Mouse (Mus musculus) adrenal gland, postnatal 14 days (tissue): ENCODE measurements at regions not wholly inside any gene's neighbourhood (a gene's known extent, or its start where the extent isn't known, plus 50 kb on each side); places are given as distances from the start of the nearest gene placed in this dataset.

Experiments
- DNase-seq: peaks from one replicate; pipeline ENCODE4 v3.0.0; 2021; ENCODE audit warnings: mixed read lengths

DNA sequence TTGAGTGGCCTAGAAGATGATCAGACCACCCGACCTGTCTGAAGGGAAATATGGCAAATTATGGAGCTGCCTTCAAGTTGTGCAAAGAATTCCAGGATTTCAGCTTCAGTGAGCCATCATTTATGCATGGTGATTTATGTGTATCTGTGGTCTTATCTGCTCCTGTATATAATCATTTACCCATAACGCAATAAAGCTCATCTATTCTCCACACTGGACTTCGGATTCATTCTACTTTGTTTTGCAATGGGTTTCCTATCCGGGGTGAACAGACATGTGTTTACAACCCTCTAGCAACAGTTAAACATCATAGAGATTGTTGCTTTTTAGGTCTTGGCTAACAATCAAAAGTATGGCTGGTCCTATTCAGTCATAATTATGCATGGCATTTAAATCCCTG lies 145.1 kb downstream of the Pcdh10 start:
- no peak for DNase-seq

DNA sequence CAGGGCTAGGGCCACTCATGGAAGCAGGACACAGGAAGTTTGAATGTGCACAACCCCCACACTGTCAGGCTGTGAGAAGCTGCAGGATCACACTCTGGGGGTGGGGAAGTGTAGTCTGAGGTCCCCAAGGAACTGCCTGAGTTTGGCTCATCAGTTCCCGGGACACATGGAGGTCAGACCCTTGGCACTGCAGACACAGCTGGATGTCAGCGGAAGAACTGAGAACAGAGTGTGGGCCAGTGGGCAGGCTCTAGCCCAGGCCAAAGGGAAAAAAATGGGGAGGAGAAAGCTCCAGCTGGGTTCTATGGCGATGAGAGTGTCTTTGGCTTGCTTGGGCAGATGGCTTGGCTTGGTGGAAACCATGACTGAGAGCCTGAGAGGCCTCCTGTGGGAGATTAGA lies 168.9 kb downstream of the Pcdh10 start:
- no peak for DNase-seq

DNA sequence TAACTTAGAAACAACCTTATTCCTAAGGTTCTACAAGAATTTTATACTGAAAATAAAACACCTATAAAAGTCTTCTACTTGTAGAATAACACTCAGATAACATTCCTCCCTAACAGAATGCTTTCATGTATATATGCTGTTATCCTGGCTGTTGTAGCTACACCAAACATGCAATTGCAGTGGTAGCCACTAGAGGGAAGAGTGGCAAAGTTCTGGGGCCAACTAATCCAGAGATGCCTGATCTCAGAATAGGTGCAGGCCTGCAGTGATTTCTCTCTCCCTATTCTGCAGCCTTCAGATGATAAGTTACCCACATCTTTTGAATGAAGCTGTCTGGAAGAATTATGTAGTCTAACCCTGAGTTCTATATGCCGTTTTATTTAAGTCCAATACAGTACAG lies 177.5 kb downstream of the Pcdh10 start:
- DNase-seq, result peak; percentile 41

DNA sequence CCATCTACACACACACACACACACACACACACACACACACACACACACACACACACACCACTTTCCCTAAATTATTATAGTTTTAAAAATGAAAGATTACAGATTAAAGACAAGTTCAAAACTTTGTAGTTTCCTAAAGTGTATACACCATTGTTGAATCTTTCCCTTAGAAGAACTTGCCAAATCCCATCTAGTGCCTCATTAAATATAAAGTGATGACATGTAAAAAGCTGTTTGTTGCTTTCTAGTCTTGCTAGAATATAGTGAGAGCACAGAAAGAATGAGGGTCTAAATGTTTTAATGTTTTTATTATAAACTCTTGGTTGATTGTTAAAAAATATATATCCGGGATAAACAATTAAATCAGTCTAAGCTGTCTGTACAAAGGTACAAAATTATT lies 194.8 kb downstream of the Pcdh10 start:
- no peak for DNase-seq

DNA sequence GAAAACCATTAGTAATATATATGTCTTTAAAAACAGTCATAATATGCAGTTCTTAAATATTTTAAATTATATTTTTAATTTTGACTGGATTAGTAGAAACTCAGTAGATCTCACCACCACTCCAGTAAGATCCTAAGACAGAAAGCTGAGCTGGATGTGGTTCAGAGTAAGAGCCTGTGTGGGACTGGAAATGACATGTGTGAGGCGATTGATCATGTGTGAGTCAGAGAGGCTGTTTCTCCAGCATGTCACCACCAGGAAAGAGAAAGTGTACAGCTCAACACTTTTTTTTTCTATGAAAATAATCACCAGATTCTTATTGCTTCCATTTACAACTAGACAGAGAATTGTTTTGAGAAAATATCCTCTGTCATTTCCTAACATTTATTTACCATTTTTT lies 198.8 kb downstream of the Pcdh10 start:
- DNase-seq, result no peak

DNA sequence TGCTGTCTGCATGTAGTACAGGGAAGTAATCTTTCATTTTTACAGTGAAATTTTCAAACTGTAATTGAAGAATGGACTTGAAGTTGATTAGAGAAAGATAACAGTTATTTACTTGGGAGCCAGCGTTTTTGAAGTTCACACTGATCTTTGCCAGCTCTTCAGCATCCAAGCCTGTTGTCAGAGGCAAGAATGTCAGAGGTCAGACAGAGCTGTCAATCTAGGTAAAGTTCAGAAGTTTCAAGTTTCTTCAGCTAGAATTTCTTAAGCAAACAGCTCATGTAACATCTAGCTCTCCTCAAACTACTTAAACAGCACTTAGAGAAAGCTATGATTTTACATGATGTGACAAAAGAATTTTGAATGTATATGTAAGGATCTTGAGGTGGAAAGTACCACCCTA lies 215.4 kb downstream of the Pcdh10 start:
- no peak for DNase-seq

DNA sequence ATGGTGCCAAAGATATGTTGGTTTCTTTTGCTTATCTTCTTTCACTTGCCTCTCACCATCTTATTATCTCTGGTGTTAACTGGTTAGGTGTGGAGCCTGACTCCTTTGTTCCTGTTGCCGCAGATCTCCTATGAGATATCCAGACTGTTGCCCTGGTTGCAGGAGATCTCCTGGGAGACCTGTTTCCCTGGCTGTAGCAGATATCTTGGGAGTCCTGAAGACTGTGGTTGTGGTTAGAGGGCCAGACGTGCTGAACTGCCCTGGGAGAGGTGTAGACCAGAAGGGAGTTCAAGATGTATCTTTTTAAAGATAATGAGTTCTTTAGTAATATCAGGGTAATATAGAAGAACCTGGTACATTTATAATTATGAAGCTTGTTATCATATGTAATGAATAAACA lies 224.1 kb downstream of the Pcdh10 start:
- DNase-seq, result no peak

DNA sequence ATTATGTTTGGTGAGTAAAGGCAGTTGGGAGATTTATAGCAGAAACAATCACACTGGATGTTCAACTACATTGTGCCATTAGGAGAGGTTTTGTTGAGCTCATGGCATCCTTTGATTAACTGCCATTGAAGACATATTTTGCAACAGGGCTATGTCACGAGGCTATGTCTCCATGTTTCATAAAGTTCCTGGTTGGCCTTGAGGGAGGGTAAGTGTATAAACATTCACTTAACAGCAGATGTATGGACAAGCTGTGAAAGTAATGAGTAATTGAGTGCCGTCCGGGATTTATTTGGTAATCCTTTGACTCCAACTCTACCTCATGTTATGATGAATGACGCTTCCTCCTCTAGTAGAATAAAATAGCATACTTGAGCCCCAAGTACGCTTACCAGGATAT lies 225.0 kb downstream of the Pcdh10 start:
- DNase-seq, result no peak

DNA sequence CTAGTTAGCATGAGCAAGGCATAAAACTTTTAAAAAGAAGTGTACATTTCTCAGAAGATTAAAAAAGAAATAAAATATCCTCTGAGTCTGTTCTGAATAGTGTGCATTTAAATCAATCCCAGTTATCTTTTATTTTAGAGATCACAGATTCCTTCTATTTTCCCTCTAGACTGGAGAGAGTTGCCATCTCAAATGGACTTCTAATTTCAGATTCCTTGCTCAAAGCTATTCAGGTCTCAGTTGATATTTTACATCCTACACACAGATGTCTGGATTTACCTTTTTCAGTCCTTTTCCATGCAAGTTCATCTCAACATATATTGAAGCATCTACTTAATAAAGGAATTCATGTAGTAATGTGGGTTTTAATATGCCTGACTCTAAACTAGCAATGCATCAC lies 242.5 kb downstream of the Pcdh10 start:
- no peak for DNase-seq

DNA sequence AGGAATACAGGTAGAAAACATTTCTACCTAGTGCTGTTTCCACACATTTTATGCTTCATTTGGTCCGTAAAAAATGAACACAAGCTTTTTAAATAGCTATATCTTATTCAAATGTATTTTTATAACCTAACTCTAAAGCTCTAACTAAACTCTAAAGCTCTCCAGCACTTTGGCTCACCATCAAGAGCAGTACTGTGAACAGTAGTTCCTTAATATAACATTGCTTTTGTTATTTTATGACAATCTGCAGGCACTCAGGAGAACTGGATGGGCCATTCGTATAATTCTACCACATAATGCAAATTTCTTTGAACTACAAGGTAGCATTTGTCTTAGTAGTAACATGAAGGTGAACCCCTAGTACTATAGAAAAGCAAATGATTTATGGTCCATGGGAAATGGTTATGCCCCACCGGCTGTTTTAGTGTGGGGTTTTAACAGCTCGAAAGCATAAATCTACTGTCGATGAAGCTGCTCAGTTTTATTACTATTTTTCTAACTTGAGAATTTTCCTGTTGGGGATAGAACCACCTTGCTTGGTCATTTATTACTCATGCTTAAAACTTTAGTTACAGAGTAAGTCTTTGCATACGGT lies 267.8 kb downstream of the Pcdh10 start:
- DNase-seq, result no peak

DNA sequence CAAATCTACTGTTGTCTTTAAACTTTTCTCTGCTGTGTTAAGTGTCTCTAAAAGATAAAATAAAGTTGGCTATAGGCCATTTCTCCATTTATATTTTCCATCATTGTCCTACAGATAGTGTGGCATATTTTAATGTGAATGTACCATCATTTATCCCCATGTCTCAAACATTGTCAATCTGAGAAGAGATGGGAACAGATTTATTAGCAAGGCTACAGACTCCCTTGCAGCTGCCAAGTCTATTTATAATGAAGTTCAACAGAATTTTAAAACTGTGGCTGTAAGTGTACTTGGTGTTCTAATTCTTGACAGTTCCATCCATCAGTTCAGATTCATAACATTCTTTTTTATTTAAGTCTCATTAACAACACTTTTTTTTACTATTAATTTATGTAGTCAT lies 271.2 kb downstream of the Pcdh10 start:
- DNase-seq, result no peak

DNA sequence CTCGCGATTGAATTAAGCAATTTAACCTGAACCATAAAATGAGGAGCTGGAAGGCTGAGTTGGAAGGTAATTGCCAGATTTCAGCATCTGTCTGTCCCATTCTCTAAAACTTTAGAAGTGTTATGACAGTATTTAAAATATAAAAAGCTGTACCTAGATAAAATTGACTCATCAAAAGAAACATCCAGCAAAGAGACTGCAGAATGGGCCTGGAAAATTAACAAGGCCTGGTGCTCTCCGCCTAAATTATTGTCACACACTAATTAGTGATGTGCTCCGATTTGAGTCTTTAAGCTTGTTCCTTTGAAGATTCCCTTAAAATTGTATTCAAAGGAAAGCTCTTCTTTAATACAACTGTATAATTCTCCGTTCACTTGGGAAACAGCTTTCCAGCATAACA lies 278.8 kb downstream of the Pcdh10 start:
- DNase-seq, result no peak

DNA sequence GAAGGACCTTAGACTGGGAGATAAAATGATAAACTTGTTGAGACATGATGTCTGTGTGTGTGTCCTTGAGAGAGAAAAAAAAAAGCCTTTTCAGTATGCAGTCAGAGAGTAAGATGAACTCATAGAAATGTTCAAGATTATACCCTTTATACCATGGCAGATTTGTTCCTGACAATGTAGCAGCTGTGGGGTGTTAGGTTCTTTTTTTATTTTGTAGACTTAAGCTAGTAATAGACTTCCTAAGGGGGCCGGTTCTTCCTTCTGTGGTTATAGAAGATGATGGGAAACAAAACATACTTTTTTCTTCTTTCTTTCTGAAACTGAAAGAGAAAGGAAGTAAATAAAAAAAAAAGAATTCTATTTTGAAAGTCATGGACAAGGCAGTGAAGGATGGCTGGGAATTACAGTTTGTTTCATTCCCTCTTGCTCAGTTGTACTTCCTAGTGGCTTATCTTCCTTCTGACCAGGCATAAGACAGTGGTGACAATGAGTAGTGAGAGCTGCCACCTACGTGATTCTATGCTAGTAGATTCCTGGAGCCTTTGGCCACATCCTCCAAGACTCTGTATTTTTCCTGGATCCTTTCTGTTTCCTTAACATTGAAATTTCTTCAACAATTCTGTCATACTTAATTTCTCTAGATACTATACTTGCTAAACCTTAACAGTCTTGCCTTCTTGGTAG lies 280.0 kb downstream of the Pcdh10 start:
- no peak for DNase-seq

DNA sequence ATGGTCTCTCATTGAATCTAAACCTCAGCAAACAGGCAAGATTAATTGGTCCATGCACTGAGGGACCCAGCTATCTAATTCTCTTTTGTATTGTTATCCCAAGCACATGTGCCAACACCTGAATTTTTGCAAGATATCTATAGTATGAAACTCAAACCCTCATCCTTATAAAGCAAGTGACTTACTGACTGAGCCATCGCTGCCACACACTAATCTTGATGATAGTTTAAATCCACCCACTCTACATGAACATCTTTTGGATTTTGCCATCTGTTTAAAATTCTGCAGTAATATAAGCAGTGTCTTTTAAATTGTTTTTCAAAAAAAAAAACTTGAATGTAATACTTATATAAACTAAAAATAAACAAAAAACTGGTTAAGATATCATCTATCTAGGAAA lies 280.9 kb downstream of the Pcdh10 start:
- DNase-seq, result no peak

DNA sequence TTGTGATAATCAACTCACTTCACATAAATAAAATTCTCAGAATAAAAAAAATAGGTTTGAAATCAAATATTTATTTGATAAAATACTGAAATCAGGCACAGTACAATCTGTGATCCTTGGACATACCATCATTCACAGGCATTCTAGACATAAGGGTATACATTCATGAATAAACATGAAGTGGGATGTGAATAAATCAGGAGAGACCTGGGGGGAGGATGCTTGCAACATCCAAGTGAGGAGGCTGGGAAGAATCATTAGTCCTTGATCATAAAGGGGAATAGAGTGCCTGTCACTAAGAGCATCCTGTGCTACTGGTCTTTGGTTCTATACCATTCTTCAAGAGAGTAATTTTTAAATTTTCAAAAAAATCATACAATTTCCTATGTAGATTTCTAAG lies 292.2 kb downstream of the Pcdh10 start:
- DNase-seq, result no peak

DNA sequence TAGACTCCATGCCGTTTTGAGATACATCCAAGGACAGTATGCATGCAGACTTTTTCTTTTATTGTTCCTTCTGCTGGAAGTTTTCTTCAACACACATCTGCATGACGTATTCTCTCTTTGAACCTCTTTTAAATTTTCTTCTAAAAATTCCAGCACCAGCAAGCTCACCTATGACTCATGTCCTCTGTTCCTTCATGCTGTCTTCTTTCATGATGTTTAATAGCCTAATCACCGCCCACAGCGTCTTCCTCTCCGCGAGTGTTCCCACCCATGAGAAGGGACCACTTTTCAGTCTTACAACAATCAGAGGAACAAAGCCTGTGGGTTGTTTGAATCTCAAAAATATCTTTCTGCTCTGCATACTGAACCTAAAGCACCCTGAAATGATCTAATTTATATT lies 299.5 kb downstream of the Pcdh10 start:
- no peak for DNase-seq

DNA sequence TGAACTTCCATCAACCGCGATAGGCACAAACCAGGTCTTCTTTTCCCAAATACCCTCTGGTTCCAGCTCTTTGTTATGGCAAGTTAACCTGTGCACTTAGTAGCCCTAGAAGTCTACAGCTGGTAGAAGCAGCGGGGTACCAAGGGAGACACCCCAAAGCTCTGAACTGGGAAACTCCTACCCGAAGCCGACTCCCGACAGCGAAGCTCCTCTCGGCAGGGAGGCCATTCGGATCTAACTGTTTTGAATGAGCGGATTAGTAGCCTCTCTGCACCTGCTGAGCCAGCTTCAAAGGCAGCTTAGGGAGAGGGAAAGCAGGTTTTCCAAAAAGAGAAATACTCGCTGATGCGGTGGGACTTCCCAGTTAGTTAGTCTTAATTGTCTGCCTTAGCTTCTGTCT lies 303.2 kb downstream of the Pcdh10 start:
- no peak for DNase-seq

DNA sequence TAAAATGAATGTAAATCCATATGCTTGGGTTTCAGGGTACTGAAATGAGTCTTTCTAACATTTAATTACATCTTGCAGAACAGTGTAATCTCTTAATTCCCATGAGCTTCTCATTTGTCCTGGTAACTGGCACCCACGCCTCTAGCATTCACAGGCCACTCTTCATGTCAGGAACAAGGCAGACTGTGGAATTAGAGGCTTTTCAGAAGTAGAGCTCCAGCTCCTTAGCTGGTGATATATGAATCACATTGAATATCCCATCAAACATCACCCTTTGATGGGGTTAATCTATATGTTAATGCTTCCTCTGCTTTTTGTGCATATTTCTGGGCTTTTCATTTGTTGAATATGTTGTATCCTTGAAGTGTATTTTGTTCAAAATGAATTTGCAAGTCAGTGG lies 329.7 kb downstream of the Pcdh10 start:
- no peak for DNase-seq
